Mouse (Mus musculus) spleen, adult 2 months (tissue): ENCODE results near the gene Immp2l. TPM values are rescaled to one million over a fixed set of nuclear protein-coding genes. Genes with fewer than 3 reads are reported as not detected.

Source experiments
- DNase-seq, 2 experiments: peaks; one replicate each; pipeline versions ENCODE4 v3.0.0 to v3.0.0-alpha.2; 2012 to 2021; ENCODE audit warnings: low spot score in 2 of 2, low read depth in 1 of 2
- H3K27ac ChIP-seq: fragments of 200-500 bp; 2 replicates; pipeline ENCODE4 v1.5.1; 2012; ENCODE audit warnings: low read length, inconsistent platforms; ENCODE audit not compliant: insufficient read depth
- H3K27me3 ChIP-seq: fragments of 200-500 bp; 2 replicates; pipeline ENCODE4 v1.6.1; 2012; ENCODE audit warnings: mild to moderate bottlenecking, moderate library complexity, low read length, inconsistent platforms; ENCODE audit not compliant: control insufficient read depth, insufficient read depth
- H3K36me3 ChIP-seq: fragments of 200-500 bp; 2 replicates; pipeline ENCODE4 v1.6.1; 2012; ENCODE audit warnings: mild to moderate bottlenecking, low read length, inconsistent platforms; ENCODE audit not compliant: control insufficient read depth, insufficient read depth
- H3K4me1 ChIP-seq: fragments of 200-500 bp; 2 replicates; pipeline ENCODE4 v1.6.1; 2011; ENCODE audit warnings: inconsistent platforms; ENCODE audit not compliant: control insufficient read depth, insufficient read depth, insufficient read length
- H3K4me3 ChIP-seq: fragments of 200-500 bp; 2 replicates; pipeline ENCODE4 v1.5.1; 2011; ENCODE audit warnings: mild to moderate bottlenecking, inconsistent platforms; ENCODE audit not compliant: insufficient read depth, insufficient read length; ENCODE audit errors: extremely low read depth
- CTCF ChIP-seq: fragments of 200-500 bp; IDR thresholded peaks from 2 replicates; pipeline ENCODE4 v1.5.1; 2011; ENCODE audit warnings: mild to moderate bottlenecking, inconsistent platforms; ENCODE audit not compliant: insufficient read depth, insufficient read length, insufficient replicate concordance; ENCODE audit errors: extremely low read depth
- POLR2A ChIP-seq: fragments of 200-500 bp; IDR thresholded peaks from 2 replicates; pipeline ENCODE4 v1.6.1; 2011; ENCODE audit warnings: low read depth, low read length, inconsistent platforms
- WGBS: fragments of 180-500 bp; shearing (Covaris S2); methylation state at CpG from one replicate; pipeline ENCODE4 v1.1.7; 2018; 5-methylcytosine and 5-hydroxymethylcytosine counted together
- polyA plus RNA-seq: library from polyadenylated mRNA; depleted of rRNA; stranded (reverse); fragments of >200 nt; gene quantifications from 2 replicates; pipeline ENCODE4 v1.2.3, GENCODE M21; 2012

Immp2l gene
- polyA plus RNA-seq, 1 experiment: 3.0 TPM

GRCm38 (mm10) chr12:41566433-41566794, 542.5 kb downstream of the Immp2l start:
- no peak for DNase-seq
- 47% methylated on average over 1 of the region's 1 CpGs for WGBS
- no peak overlapping the region for H3K4me3 ChIP-seq
- TF ChIP-seq CTCF: no peak
- no peak for TF ChIP-seq POLR2A
- H3K36me3 ChIP-seq: no peaks in the 10 kb centered on the region
- peaks cover 7% of the 10 kb centered on the region; the same call in 1 of the 2 replicates for H3K4me1 ChIP-seq
- no peaks in the 10 kb centered on the region for H3K27me3 ChIP-seq
- H3K27ac ChIP-seq: no peak overlapping the region

- no peak overlapping the region for H3K27ac ChIP-seq
- no peaks in the 10 kb centered on the region for H3K27me3 ChIP-seq
- no peaks in the 10 kb centered on the region for H3K4me1 ChIP-seq
- H3K36me3 ChIP-seq: no peaks in the 10 kb centered on the region
- no peak for DNase-seq
- TF ChIP-seq CTCF (no peak), POLR2A (no peak)
- WGBS: 60% methylated on average over 3 of the region's 3 CpGs
- H3K4me3 ChIP-seq: no peak overlapping the region
These were observed 549.9 kb downstream of the Immp2l start for GRCm38 (mm10) chr12:41573754-41574153.

GRCm38 (mm10) chr12:41575221-41575620, 551.3 kb downstream of the Immp2l start:
- no peak for DNase-seq
- Histone ChIP-seq H3K4me3 (no peak overlapping the region), H3K27me3 (no peaks in the 10 kb centered on the region), H3K36me3 (no peaks in the 10 kb centered on the region), H3K4me1 (no peaks in the 10 kb centered on the region), H3K27ac (no peak overlapping the region)
- 84% methylated on average over 4 of the region's 4 CpGs for WGBS
- no peak for TF ChIP-seq CTCF
- no peak for TF ChIP-seq POLR2A

GRCm38 (mm10) chr12:41593401-41593800, 569.5 kb downstream of the Immp2l start:
- no peak for DNase-seq
- H3K27ac ChIP-seq: no peak overlapping the region
- TF ChIP-seq POLR2A (no peak), CTCF (no peak)

GRCm38 (mm10) chr12:41594037-41594436, 570.1 kb downstream of the Immp2l start:
- Histone ChIP-seq H3K4me3 (no peak overlapping the region), H3K27ac (no peak overlapping the region), H3K4me1 (no peaks in the 10 kb centered on the region), H3K36me3 (no peaks in the 10 kb centered on the region), H3K27me3 (no peaks in the 10 kb centered on the region)
- WGBS: 93% methylated on average over 4 of the region's 4 CpGs
- no peak for TF ChIP-seq POLR2A
- no peak for TF ChIP-seq CTCF
- no peak for DNase-seq

More at GRCm38 (mm10) chr12:41593401-41593800, 569.5 kb downstream of the Immp2l start:
- no peaks in the 10 kb centered on the region for H3K4me1 ChIP-seq
- H3K27me3 ChIP-seq: no peaks in the 10 kb centered on the region
- WGBS: 87% methylated on average over 5 of the region's 5 CpGs
- H3K36me3 ChIP-seq: no peaks in the 10 kb centered on the region
- H3K4me3 ChIP-seq: no peak overlapping the region

- no peak for DNase-seq
- Histone ChIP-seq H3K4me3 (no peak overlapping the region), H3K4me1 (no peaks in the 10 kb centered on the region), H3K27ac (no peak overlapping the region), H3K27me3 (no peaks in the 10 kb centered on the region), H3K36me3 (no peaks in the 10 kb centered on the region)
- 96% methylated on average over 3 of the region's 3 CpGs for WGBS
- no peak for TF ChIP-seq CTCF
- no peak for TF ChIP-seq POLR2A
These were observed 591.4 kb downstream of the Immp2l start for GRCm38 (mm10) chr12:41615271-41615670.

GRCm38 (mm10) chr12:41621341-41621740, 597.5 kb downstream of the Immp2l start:
- 90% methylated on average over 6 of the region's 6 CpGs for WGBS
- Histone ChIP-seq H3K4me3 (no peak overlapping the region), H3K36me3 (no peaks in the 10 kb centered on the region), H3K27ac (no peak overlapping the region), H3K27me3 (no peaks in the 10 kb centered on the region), H3K4me1 (no peaks in the 10 kb centered on the region)
- no peak for TF ChIP-seq POLR2A
- TF ChIP-seq CTCF: no peak
- DNase-seq: no peak
